Mouse (Mus musculus): ENCODE measurements around the gene Cpeb4. TPM values are rescaled to one million over a fixed set of nuclear protein-coding genes. Genes with fewer than 3 reads are reported as not detected.

Gene Cpeb4
- total RNA-seq, 2 experiments from 2014 or later, result 63.1 to 71.0 TPM

- DNase-seq, result no peak
These were observed 27.2 kb downstream of the Cpeb4 start for GRCm38 (mm10) chr11:31899166-31899565.

DNA sequence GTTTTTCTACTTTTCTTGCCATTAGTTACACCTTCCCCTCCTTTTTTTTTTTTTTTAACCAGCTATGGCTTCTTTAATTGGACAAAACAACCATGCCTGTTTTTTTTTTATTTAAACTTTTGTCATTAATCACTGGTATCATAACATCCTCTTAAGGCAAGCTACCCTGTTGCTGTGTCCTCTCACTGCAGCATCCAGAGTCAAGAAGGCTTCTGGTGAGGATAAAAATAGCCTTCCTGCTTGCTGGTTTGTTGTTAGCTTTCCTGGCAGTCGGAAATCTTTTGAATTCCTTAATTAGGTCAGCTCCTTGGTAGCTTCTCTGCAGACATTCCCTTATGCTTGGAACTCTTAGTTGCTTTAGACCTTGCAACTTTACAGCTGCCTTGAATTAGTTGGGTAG is 28.7 kb downstream of the Cpeb4 start:
- DNase-seq, result peak; percentile 20

DNA sequence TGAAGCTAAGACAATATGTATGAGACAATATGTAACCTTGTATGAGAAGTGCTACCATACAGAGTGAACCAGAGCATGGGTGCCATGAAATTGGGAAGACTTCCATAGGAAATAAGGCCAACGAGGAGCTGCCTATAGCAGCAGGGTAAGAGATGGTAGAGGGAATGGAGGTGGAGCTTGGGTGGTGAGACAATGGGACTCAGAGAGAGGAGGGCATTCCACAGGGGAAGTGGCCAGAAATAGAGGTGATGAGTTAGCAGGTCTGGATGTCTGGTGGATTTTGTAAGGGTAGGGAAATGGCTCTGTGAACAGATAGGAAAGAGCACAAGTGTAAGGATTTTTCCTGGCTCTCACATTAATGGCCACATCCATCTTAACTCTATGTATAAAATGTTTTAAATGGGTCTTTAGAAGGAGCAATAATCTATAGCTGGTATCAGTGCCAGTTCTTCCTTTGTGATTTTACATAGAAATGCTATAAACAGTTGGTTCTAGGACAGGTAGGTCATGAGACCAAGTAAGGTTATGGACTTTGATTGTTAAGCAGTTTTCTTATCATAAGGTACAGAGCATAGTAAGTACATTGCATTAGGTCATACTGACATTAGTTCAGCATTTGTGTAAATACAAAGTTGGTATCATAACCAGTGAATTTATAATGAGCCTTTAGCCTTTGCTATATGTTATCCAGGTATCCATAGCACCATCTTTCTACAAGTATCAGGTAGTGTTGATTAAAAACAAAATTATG is 30.4 kb downstream of the Cpeb4 start:
- peak; percentile 21 for DNase-seq

- no peak for DNase-seq
These were observed 34.5 kb downstream of the Cpeb4 start for GRCm38 (mm10) chr11:31906499-31906898.

DNA sequence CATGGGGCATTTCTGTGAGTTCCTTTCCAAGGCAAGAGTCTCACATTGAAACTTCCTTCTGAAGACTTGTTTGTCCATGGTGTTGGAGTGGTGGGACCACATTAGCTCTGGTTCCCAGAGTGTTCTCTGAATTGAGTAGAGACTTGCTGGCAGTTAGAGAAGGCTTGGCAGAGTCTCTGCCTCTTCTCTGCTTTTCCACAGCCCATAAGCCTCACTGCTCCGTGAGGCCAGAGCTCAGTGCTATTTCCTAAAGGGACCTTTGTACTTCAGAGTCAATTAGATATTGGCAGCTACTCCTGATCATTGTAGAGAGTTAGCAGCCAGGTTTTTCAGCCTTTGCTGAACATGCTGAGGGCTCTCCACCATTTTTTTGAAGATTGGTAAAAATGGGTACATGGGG is 35.6 kb downstream of the Cpeb4 start:
- DNase-seq, result no peak

DNA sequence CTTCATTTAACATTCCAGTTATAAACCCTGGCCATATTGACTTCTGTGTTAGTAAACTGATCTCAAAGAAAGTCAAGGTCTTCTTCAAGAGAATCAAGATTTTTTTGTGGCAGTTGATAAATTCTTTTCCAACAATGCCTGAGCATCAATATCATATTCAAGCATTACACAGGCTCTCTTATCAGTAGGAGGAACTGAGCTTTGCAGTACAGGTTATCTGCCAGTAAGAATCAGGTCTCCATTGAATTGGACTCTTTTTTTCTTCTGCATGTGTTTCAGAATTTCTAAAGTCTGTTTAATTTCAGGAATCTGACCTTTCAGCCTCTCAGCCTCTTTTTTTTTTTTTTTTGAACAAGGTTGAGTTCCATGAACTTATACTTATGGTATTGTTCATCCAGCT is 40.9 kb downstream of the Cpeb4 start:
- no peak for DNase-seq

GRCm38 (mm10) chr11:31917769-31918168 is 45.8 kb downstream of the Cpeb4 start:
- no peak for DNase-seq

DNA sequence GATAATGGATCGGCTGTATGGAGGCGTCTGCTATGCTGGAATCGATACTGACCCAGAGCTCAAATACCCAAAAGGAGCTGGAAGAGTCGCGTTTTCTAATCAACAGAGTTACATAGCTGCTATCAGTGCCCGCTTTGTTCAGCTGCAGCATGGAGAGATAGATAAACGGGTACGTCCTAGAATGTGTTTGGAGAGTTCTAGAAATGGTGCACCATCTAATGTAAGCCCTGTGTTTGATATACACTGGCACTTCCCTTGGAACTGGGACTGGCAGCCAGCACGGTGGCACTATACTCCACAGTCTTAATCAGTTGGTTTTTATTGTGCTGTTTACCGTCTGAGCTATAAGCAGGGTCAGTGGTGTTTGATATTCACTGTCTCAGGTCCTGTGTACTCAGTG is 58.0 kb downstream of the Cpeb4 start:
- DNase-seq, result no peak

- DNase-seq, result peak; percentile 38
These were observed 63.6 kb downstream of the Cpeb4 start for GRCm38 (mm10) chr11:31935652-31936051.

GRCm38 (mm10) chr11:31936910-31937525 is 65.0 kb downstream of the Cpeb4 start:
- DNase-seq, result no peak

DNA sequence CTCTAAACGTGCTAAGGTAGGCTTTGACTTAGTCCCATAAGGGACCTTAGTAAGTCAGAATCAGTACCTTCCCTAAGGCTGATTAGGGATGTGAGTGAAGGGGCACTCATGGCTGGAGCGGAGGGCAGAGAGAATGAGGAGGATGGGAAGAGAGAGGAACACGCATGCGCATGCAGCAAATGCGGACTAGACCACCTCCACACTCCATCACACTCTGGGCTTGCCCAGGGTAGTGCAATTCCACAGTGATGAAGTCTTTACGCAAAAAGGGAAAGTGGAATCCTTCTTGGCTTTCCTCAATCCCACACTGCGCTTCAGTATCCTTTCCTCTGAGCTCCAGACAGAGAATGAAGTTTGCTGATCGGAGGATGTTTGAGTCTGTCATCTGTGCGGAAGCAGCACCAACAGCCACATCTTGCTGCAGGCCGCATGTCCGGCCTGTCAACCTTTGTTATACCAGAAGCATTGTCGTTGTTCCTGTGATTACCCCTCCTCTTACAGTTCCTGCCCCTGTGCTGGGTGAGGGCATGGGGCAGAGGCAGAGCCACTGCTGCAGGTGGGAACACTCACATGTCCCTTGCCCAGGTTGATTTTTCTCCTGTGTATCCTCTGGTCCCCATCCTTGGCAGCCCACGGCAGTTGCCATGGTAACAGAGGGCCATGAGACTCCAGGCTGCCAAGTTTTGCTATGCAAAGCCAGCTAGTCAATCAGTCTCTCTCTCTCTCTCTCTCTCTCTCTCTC is 69.1 kb downstream of the Cpeb4 start:
- DNase-seq, result no peak

- DNase-seq, result no peak
These were observed 69.9 kb downstream of the Cpeb4 start for GRCm38 (mm10) chr11:31941640-31942638.

DNA sequence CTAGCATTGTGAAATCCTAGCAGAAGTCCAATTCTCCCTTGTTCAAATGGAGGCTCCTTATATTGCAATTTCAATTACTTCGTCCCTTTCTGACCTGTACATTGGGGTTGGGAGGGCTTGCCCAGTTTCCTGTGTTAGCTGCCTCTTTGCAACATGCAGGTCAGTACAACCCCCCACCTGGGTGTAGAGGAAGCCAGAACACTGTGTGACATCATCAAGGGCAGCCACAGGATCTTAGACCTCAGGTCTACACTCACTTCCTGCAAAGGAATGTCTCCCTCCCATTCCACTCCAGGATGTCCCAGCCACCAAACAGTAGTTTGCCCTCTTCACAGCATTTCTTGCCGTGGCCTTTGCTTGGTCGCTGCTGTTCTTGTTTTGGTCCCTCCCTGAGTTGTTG is 73.5 kb downstream of the Cpeb4 start:
- DNase-seq, result no peak

- no peak for DNase-seq
These were observed 76.7 kb downstream of the Cpeb4 start for GRCm38 (mm10) chr11:31948462-31949330.

DNA sequence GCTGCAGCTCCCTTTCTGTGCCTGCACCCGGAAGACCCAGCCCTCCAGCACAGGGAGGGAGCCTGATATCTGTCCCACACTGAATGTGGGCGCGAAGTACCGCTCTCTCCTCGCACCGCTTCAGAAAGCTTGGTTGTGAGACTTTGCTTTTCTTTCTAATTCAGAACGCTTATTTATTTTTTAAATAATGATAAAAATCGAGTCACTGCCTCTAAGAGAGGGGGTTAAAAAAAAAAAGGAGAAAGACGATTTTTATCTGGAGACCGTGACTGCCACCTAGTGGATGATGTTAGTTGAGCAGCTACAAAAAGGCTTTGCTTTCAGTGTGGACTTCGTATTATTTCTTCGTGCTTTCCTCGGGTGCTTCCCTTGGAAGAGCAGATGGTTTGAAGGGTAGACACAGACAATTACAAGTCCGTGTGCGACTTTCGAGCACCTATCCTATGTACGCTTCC is 77.3 kb downstream of the Cpeb4 start:
- DNase-seq, result peak; percentile 83

DNA sequence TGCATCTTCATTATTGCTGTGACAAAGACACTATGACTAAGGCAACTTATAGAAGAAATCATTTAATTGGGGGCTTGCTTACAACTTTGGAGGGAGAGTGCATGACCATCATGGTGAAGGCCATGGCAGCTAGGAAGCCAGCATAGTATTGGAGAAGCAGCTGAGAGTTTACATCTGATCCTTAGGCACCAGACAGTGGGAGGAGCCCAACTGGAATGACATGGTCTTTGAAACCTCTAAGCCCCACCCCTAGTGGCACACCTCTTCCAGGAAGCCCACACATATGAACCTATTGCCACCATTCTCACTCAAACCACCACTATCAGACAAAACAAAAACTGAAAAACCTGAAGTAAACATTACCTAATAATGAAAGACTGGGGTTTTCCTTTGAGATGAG is 88.1 kb downstream of the Cpeb4 start:
- DNase-seq, result no peak

DNA sequence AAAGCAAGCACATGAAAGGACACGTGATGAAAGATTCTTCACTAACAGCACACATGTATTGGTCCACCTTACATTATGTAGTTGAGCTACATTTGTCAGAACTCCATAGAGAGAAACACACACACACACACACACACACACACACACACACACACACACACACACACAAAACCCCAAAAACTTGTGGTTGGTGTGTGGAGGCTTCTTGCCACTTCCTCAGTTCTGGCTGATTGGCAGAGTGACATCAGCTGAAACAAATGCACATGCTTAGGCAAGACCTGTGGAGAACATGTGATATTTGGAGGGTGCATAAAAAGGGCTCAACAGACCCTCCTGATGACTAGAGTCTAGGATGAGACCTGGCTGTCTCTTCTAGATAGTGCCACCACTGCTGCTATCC is 92.0 kb downstream of the Cpeb4 start:
- no peak for DNase-seq

DNA sequence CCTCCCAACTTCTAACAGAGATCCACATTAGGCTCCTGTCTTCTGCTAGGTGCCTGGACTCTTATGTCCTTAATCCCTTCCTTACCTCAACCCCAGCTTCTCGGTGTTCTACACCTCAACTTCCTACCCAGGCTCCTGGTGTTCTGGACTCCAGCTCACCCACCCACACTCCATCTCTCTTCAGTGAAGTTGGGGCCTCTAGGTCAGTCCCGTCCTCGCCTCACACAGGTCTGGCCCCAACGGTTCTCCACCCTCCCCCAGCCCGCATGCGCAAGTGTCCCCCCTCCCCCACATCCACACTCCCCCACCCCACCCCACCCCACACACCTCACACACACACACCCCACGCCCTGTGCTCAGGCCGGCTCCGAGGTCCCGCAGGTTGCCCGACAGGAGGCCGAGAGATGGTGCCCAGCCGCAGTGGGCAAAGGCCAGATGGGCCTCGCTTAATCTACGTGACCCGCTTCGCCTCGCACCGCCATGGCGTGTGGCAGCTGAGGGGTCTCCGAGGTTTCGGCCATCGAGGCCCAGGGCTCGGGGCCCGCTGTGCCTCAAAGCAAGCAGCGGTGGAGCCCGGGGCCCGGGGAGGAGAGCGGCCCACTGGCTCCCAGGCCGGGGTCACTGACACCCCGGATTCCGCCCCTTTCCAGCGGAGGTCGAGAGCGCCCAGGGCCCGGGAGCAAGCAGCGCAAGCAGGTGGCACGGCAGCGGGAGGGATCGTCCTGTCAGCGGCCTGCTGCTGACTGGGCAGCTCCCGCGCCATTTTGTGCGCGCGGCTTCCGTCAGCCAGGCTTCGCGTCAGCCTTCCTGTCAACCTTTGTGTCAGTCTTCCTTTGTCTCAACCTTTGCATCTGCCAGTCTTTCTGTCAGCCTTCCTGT is 93.5 kb downstream of the Cpeb4 start, which contains the start of gene 4930524B15Rik:
TSS of gene 4930524B15Rik (plus strand) at position 337 of the 879 bp plus-strand sequence.
- peak; percentile 18 for DNase-seq

DNA sequence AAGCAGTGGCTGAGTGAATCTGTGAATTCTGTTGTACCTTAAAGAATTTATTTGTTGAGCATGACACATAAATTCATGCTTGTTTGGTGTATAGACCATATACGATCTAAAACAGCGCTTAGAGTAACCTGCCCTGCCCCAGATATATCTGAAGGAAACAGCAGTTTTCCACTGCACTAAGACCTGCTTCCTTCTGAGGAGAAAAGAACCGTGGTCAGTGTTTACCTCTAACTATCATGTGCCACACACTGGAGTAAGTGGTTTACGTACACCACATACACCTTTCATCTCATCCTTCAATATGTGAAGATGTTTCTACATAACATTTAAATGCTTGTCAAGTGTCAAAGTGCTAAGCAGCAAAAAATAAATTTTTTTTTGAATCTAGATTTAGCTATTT is 102.1 kb downstream of the Cpeb4 start:
- DNase-seq, result no peak

DNA sequence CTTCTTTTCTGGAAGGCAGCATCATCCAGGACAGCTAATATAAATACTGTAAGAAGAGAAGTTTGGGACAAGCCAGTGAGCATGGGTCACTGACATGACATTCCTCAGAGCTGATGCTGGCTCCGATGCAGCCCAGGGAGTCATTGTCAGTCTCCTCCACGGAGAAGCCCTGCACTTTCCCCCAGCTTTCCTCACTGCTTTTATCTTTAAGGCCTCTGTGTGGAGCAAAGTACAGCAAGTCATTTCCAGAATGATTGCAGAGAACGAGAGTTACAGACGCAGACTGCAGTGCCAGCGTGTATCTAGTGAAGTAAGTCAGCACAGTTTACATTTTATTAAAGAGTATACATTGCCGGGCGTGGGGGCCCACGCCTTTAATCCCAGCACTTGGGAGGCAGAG is 102.8 kb downstream of the Cpeb4 start:
- DNase-seq, result no peak

Data from heart, postnatal 4 days (tissue).